Mouse (Mus musculus): Measurements from ENCODE around the gene Tc2n. TPM values are rescaled to one million over a fixed set of nuclear protein-coding genes. Genes with fewer than 3 reads are reported as not detected.
"Not testable (repeated sequence)": the region's sequence is repeated elsewhere in the genome, so short reads cannot be mapped to it uniquely, and the experiment has no call there.

Tc2n gene
- total and polyA plus RNA-seq, 2 experiments from 2014 or later = 0.47 to 0.48 TPM

- WGBS = 86% methylated on average over 1 of the region's 1 CpGs
- ATAC-seq (no peak), DNase-seq (ENCODE audit: low spot score) (no peak)
- no peaks in the 10 kb centered on the region for H3K36me3 ChIP-seq (ENCODE audit: insufficient read depth, low read length)
- H3K4me1 ChIP-seq (ENCODE audit: insufficient read depth, low read length) = no peaks in the 10 kb centered on the region
- TF ChIP-seq CTCF (IDR thresholded peaks at IDR 0.05; ENCODE audit: low read depth) = no peak
- H3K9me3 ChIP-seq (ENCODE audit: low read length) = no peaks in the 10 kb centered on the region
- H3K9ac ChIP-seq (replicated peaks; ENCODE audit: low read length) = no peak overlapping the region
- no peaks in the 10 kb centered on the region for H3K27me3 ChIP-seq (ENCODE audit: insufficient read depth, low read length)
- no peak overlapping the region for H3K4me2 ChIP-seq (ENCODE audit: low read depth, low read length)
- no peak overlapping the region for H3K4me3 ChIP-seq (ENCODE audit: low read length)
- no peak overlapping the region for H3K27ac ChIP-seq
These were observed 21.8 kb downstream of the Tc2n start for GRCm38 (mm10) chr12:101696521-101696920.

DNA sequence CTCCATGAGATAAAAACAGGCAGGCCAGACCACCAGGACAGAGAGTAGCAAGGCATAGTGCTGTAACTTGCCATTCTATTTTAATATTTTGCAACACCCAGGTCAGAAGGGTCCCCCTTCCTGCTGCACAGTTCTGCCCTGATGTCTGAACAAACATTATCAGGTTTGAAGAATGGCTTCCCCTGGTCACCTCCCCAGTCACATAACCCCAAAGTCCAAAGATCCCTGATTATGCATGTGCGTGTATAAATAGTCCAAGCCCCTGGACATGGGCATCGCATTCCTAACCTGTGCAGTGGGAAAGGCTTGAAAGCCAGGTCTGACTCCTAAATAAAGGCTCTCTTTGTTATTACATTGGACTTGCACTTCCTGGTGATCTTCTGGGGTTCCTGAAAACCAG, 37.8 kb downstream of the Tc2n start:
- Histone ChIP-seq H3K36me3 (ENCODE audit: insufficient read depth, low read length) (no peaks in the 10 kb centered on the region), H3K4me3 (ENCODE audit: low read length) (no peak overlapping the region), H3K9me3 (ENCODE audit: low read length) (no peaks in the 10 kb centered on the region), H3K4me1 (ENCODE audit: insufficient read depth, low read length) (no peaks in the 10 kb centered on the region), H3K27me3 (ENCODE audit: insufficient read depth, low read length) (no peaks in the 10 kb centered on the region), H3K27ac (no peak overlapping the region), H3K9ac (replicated peaks; ENCODE audit: low read length) (no peak overlapping the region), H3K4me2 (ENCODE audit: low read depth, low read length) (no peak overlapping the region)
- 94% methylated on average over 2 of the region's 2 CpGs for WGBS
- ATAC-seq (no peak), DNase-seq (ENCODE audit: low spot score) (no peak)
- TF ChIP-seq CTCF (IDR thresholded peaks at IDR 0.05; ENCODE audit: low read depth) = no peak

DNA sequence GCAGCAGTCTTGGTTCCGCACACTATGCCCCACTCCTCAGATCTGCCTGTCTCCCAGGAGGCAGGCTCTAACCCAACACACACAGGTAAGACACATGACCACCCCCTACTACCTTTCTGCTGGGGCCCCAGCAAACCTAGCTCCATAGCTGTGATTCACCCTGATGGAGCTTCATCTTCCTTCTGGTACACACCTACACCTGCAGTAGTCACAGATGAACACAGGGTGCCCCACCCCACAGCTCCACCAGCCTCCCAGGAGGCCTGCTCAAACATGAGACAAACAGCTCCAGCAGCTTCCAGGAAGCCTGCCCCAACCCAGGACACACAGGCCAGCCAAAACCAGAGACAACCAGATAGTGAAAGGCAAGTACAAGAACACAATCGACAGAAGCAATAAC, 50.8 kb downstream of the Tc2n start:
- H3K36me3 ChIP-seq (ENCODE audit: insufficient read depth, low read length) = no peaks in the 10 kb centered on the region
- ATAC-seq (no peak), DNase-seq (ENCODE audit: low spot score) (no peak)
- no peak overlapping the region for H3K4me3 ChIP-seq (ENCODE audit: low read length)
- no peaks in the 10 kb centered on the region for H3K9me3 ChIP-seq (ENCODE audit: low read length)
- H3K9ac ChIP-seq (replicated peaks; ENCODE audit: low read length) = no peak overlapping the region
- no peak overlapping the region for H3K27ac ChIP-seq
- no peaks in the 10 kb centered on the region for H3K27me3 ChIP-seq (ENCODE audit: insufficient read depth, low read length)
- H3K4me1 ChIP-seq (ENCODE audit: insufficient read depth, low read length) = no peaks in the 10 kb centered on the region
- WGBS = 87% methylated on average over 2 of the region's 2 CpGs
- H3K4me2 ChIP-seq (ENCODE audit: low read depth, low read length) = no peak overlapping the region
- TF ChIP-seq CTCF (IDR thresholded peaks at IDR 0.05; ENCODE audit: low read depth) = no peak

DNA sequence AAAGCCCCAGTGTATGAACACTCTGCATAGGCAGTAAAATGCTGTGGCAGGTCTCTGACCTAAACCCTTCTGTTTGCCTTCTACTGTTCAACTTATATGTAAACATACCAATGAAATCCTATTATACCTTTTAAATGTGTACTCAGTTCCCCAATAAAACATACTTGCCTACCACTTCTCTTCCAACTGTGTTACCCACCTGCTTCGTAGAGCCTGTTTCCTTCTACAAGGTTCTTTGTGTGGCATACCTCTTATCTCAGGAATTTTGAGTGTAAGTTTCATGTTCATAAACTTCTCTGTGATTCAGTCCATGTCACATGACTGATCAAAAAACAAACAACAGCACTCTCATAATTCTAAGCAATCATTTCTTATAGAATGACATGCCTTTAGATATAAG, 85.2 kb downstream of the Tc2n start:
- TF ChIP-seq CTCF (IDR thresholded peaks at IDR 0.05; ENCODE audit: low read depth) = no peak
- DNase-seq (ENCODE audit: low spot score) (no peak), ATAC-seq (no peak)
- H3K9ac ChIP-seq (replicated peaks; ENCODE audit: low read length) = no peak overlapping the region
- no peaks in the 10 kb centered on the region for H3K36me3 ChIP-seq (ENCODE audit: insufficient read depth, low read length)
- no peaks in the 10 kb centered on the region for H3K4me1 ChIP-seq (ENCODE audit: insufficient read depth, low read length)
- H3K4me2 ChIP-seq (ENCODE audit: low read depth, low read length) = no peak overlapping the region
- no peaks in the 10 kb centered on the region for H3K9me3 ChIP-seq (ENCODE audit: low read length)
- WGBS = 88% methylated on average over 1 of the region's 1 CpGs
- no peak overlapping the region for H3K27ac ChIP-seq
- no peak overlapping the region for H3K4me3 ChIP-seq (ENCODE audit: low read length)
- no peaks in the 10 kb centered on the region for H3K27me3 ChIP-seq (ENCODE audit: insufficient read depth, low read length)

- H3K27ac ChIP-seq; H3K27me3 ChIP-seq (ENCODE audit: insufficient read depth, low read length); ATAC-seq; H3K9ac ChIP-seq (replicated peaks; ENCODE audit: low read length); H3K4me2 ChIP-seq (ENCODE audit: low read depth, low read length); H3K36me3 ChIP-seq (ENCODE audit: insufficient read depth, low read length); H3K4me3 ChIP-seq (ENCODE audit: low read length); H3K9me3 ChIP-seq (ENCODE audit: low read length); H3K4me1 ChIP-seq (ENCODE audit: insufficient read depth, low read length): not testable (repeated sequence)
- peak; percentile 45 for DNase-seq (ENCODE audit: low spot score)
- TF ChIP-seq CTCF (IDR thresholded peaks at IDR 0.05; ENCODE audit: low read depth) = peak; percentile 58
These were observed 111.7 kb downstream of the Tc2n start for GRCm38 (mm10) chr12:101606622-101607021.

Other genes starting within 250 kb of the Tc2n start
- 7.8 and 16.8 TPM in 2 replicates for gene Fbln5, start 100.5 kb upstream of the Tc2n start, total RNA-seq (2014; rRNA removed)
- 21.8 and 23.5 TPM in 2 replicates for gene Fbln5, start 100.5 kb upstream of the Tc2n start, polyA plus RNA-seq (2015; fragmentation: Nextera tagmentation; extraction: Ambion mirVana)
- 11.1 and 16.7 TPM in 2 replicates for gene Trip11, start 194.7 kb upstream of the Tc2n start, total RNA-seq (2014; rRNA removed)
- 30.9 and 31.8 TPM in 2 replicates for gene Trip11, start 194.7 kb upstream of the Tc2n start, polyA plus RNA-seq (2015; fragmentation: Nextera tagmentation; extraction: Ambion mirVana)
- 8.3 and 24.2 TPM in 2 replicates for gene Atxn3, start 239.7 kb upstream of the Tc2n start, total RNA-seq (2014; rRNA removed)
- gene Atxn3, start 239.7 kb upstream of the Tc2n start, polyA plus RNA-seq (2015; fragmentation: Nextera tagmentation; extraction: Ambion mirVana) = 7.6 and 8.9 TPM in 2 replicates